Mouse (Mus musculus) limb, embryonic 14.5 days (tissue): ENCODE data around the gene Otoa. TPM values are rescaled to one million over a fixed set of nuclear protein-coding genes. Genes with fewer than 3 reads are reported as not detected.

Experiments used
- ATAC-seq: fragments of 200-750 bp; cut with Nextera tagmentation; 2 replicates; pipeline ENCODE4 v1.8.0; 2017; ENCODE audit warnings: low read depth, moderate number of reproducible peaks, moderate TSS enrichment; ENCODE audit not compliant: low FRiP score
- DNase-seq: peaks from one replicate; pipeline ENCODE4 v3.0.0-alpha.2; 2015; ENCODE audit warnings: low spot score
- H3K27ac ChIP-seq: fragments of 300-500 bp; sonication (generic); replicated peaks from 2 replicates; pipeline ENCODE4 v1.5.1; 2014; ENCODE audit warnings: low read depth, mild to moderate bottlenecking, low read length, moderate library complexity, mixed read lengths
- H3K27me3 ChIP-seq: fragments of 300-500 bp; sonication (generic); 2 replicates; pipeline ENCODE4 v1.6.1; 2014; ENCODE audit warnings: low read length, mixed read lengths; ENCODE audit not compliant: control insufficient read depth, insufficient read depth
- H3K36me3 ChIP-seq: fragments of 300-500 bp; sonication (generic); 2 replicates; pipeline ENCODE4 v1.6.1; 2014; ENCODE audit warnings: mild to moderate bottlenecking, low read length, moderate library complexity, mixed read lengths; ENCODE audit not compliant: control insufficient read depth, insufficient read depth
- H3K4me1 ChIP-seq: fragments of 300-500 bp; sonication (generic); 2 replicates; pipeline ENCODE4 v1.6.1; 2014; ENCODE audit warnings: antibody characterized with exemption, low read length, mixed read lengths; ENCODE audit not compliant: control insufficient read depth, insufficient read depth
- H3K4me2 ChIP-seq: fragments of 300-500 bp; sonication (generic); replicated peaks from 2 replicates; pipeline ENCODE4 v1.6.1; 2014; ENCODE audit warnings: low read depth, mild to moderate bottlenecking, low read length, moderate library complexity; ENCODE audit not compliant: severe bottlenecking
- H3K4me3 ChIP-seq: fragments of 300-500 bp; sonication (generic); replicated peaks from 2 replicates; pipeline ENCODE4 v1.5.1; 2014; ENCODE audit warnings: low read length
- H3K9ac ChIP-seq: fragments of 300-500 bp; sonication (generic); 2 replicates; pipeline ENCODE4 v1.6.1; 2014; ENCODE audit warnings: mild to moderate bottlenecking, low read depth, low read length, moderate library complexity; ENCODE audit not compliant: severe bottlenecking
- H3K9me3 ChIP-seq: fragments of 300-500 bp; sonication (generic); 2 replicates; pipeline ENCODE4 v1.6.1; 2016; ENCODE audit warnings: low read length; ENCODE audit not compliant: control insufficient read depth
- POLR2A ChIP-seq: fragments of 200-500 bp; IDR thresholded peaks from 2 replicates; pipeline ENCODE4 v1.8.0; 2012; ENCODE audit warnings: inconsistent platforms, mild to moderate bottlenecking, moderate library complexity, borderline replicate concordance; ENCODE audit not compliant: insufficient read depth, insufficient read length; ENCODE audit errors: extremely low read depth
- WGBS: fragments of 180-500 bp; shearing (Covaris S2); extraction: QIAGEN DNeasy Blood & Tissue Kit; methylation state at CpG from one replicate; pipeline ENCODE4 v1.1.7; 2014; 5-methylcytosine and 5-hydroxymethylcytosine counted together
- polyA plus RNA-seq, 2 experiments: library from polyadenylated mRNA; depleted of rRNA in 1 of 2; stranded (reverse) in 1 of 2; unstranded in 1 of 2; fragments of >200 nt; fragmentation: Nextera tagmentation in 1 of 2; extraction: Ambion mirVana in 1 of 2; gene quantifications; 2 replicates each; pipeline versions ENCODE4 v1.2.1 to v1.2.3; 2012 to 2014

Otoa gene
- polyA plus RNA-seq, 2 experiments = 0.15 to 0.48 TPM

DNA sequence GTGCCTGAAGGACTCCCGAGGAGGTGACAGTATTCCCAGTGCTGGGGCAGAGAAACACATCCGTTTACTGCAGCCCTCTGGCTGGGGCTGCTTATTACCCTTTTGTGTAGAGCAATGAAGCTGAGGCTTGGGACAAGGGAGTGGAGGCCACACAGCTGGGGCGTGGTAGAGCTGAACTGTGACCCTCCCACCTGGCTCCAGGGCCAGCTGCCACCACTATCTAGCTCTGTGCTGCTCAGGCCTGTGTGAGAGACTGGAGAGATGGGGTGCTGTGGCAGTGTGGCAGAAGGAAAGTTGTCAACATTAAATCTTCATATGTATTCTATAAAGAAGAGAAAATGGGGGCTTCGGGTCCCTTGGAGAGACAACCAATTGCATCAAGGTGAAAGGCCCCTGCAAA is 11.6 kb downstream of the Otoa start:
- no peaks in the 10 kb centered on the region for H3K36me3 ChIP-seq
- DNase-seq = no peak
- no peak for TF ChIP-seq POLR2A
- no peak overlapping the region for H3K4me2 ChIP-seq
- H3K9ac ChIP-seq = no peak overlapping the region
- no peak overlapping the region for H3K27ac ChIP-seq
- no peaks in the 10 kb centered on the region for H3K9me3 ChIP-seq
- ATAC-seq = no peak
- no peaks in the 10 kb centered on the region for H3K27me3 ChIP-seq
- no peaks in the 10 kb centered on the region for H3K4me1 ChIP-seq
- H3K4me3 ChIP-seq = no peak overlapping the region
- 61% methylated on average over 4 of the region's 4 CpGs for WGBS

DNA sequence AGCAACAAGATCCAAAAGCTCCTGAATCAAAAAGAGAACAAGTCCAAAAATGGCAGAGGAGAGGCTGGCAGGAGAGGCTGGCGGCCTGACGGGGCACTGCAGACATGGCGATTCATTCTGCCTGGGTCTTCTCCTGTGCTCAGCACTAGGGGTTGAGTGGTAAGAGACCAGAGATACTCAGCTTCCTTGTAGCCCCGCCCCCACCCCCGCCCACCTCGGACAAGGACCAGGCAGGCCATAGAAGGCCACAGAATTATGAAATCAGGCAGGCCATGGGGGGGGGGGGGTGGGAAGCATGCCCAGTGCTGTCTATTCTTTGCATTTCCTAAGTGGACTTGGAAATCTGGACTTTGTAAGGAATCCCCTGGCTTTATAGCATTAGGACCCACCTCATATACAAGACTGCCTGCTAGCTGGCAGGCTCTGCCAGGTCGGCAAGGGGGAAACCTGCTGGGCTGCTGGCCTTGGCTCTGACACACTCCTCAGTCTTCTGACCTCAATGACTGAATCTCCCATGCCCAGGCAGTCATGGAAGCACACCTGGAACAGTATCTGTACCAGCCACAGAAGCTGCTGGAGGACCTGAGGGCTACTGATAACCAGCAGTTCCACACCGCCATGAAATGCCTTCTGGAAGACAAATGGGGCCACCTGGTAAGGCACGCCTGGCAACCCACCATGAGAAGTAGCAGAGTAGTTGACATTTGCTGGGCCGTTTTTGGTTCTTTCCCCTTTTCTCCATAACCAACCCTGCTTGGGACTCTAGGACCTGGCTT is 17.4 kb downstream of the Otoa start:
- DNase-seq (no peak), ATAC-seq (no peak)
- H3K36me3 ChIP-seq = no peaks in the 10 kb centered on the region
- H3K4me1 ChIP-seq = no peaks in the 10 kb centered on the region
- H3K9ac ChIP-seq = no peak overlapping the region
- 68% methylated on average over 9 of the region's 10 CpGs for WGBS
- no peaks in the 10 kb centered on the region for H3K27me3 ChIP-seq
- H3K4me3 ChIP-seq = no peak overlapping the region
- no peak overlapping the region for H3K27ac ChIP-seq
- no peak for TF ChIP-seq POLR2A
- no peaks in the 10 kb centered on the region for H3K9me3 ChIP-seq
- no peak overlapping the region for H3K4me2 ChIP-seq

DNA sequence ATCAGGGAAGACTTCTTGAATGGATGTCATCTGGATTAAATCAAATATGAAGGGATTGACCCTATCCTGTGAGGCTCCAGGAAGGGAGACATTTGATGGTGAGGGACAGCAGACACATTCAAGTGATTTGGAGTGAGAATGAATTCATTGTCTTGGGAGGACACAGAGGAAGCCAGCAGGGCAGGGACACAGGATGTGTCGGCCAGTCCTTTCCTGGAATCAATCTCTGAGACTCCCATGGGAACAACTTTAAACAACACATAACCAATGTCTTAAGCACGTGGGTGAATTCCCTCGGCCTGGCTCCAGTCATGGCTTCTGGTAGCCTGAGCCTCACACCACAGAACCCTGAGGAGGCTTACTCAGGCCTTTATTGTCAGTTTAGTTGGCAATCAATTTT is 26.4 kb downstream of the Otoa start:
- no peak overlapping the region for H3K9ac ChIP-seq
- H3K9me3 ChIP-seq = no peaks in the 10 kb centered on the region
- no peak for TF ChIP-seq POLR2A

DNA sequence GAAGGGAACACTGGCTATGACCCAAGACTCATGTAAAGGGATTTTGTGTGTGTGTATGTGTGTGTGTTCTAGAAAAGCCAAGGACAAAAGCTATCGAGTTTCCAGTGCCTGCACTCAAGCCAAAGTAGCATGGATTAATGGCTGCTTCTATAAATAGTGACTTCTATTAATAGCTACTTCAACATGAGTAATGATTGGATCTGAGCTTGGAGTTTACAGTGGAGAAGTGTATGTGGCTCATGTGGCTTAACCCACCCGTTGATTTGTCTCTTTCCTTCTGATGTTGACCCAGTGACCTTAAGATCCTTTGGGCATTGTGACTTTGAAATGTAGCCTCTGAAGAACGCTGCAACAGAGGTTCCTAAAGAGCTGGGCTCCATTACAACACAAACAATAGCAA is 29.9 kb downstream of the Otoa start:
- ATAC-seq (no peak), DNase-seq (no peak)
- no peaks in the 10 kb centered on the region for H3K36me3 ChIP-seq
- no peak for TF ChIP-seq POLR2A
- no peak overlapping the region for H3K4me2 ChIP-seq
- 47% methylated on average over 3 of the region's 3 CpGs for WGBS
- no peak overlapping the region for H3K9ac ChIP-seq
- no peak overlapping the region for H3K27ac ChIP-seq
- no peaks in the 10 kb centered on the region for H3K27me3 ChIP-seq
- no peak overlapping the region for H3K4me3 ChIP-seq
- no peaks in the 10 kb centered on the region for H3K4me1 ChIP-seq
- H3K9me3 ChIP-seq = no peaks in the 10 kb centered on the region

More for the DNA sequence above, 26.4 kb downstream of the Otoa start:
- no peak overlapping the region for H3K27ac ChIP-seq
- H3K4me3 ChIP-seq = no peak overlapping the region
- H3K36me3 ChIP-seq = no peaks in the 10 kb centered on the region
- ATAC-seq (no peak), DNase-seq (no peak)
- no peak overlapping the region for H3K4me2 ChIP-seq
- H3K4me1 ChIP-seq = no peaks in the 10 kb centered on the region
- H3K27me3 ChIP-seq = no peaks in the 10 kb centered on the region
- WGBS = 56% methylated on average over 3 of the region's 3 CpGs

DNA sequence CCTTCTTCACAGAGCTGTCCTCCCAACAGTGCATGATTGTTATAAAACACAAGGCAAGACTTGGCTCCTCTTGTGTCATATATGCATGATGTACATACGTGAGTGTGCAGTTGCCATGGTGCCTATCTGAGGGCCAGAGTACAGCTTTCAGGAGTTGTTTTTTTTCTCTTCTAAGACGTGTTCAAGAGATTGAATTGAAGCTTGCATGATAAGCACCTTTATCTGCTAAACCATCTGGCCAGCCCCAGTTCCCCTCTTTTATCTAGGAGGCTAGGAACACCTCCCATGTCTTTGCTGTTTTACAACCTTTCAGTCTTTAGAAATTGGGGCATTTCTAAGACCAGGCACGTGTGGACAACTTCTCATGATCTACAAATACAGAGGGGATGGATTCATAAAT is 30.3 kb downstream of the Otoa start:
- H3K4me2 ChIP-seq = no peak overlapping the region
- TF ChIP-seq POLR2A = no peak
- H3K27ac ChIP-seq = no peak overlapping the region
- no peak for ATAC-seq
- H3K4me1 ChIP-seq = no peaks in the 10 kb centered on the region
- WGBS = 64% methylated on average over 3 of the region's 3 CpGs
- no peak overlapping the region for H3K9ac ChIP-seq
- H3K4me3 ChIP-seq = no peak overlapping the region
- H3K27me3 ChIP-seq = no peaks in the 10 kb centered on the region
- no peaks in the 10 kb centered on the region for H3K36me3 ChIP-seq
- H3K9me3 ChIP-seq = no peaks in the 10 kb centered on the region
- no peak for DNase-seq
